Mouse (Mus musculus): ENCODE data around the gene Pcdh9. TPM values are rescaled to one million over a fixed set of nuclear protein-coding genes. Genes with fewer than 3 reads are reported as not detected.

The Pcdh9 gene
- polyA plus RNA-seq, 1 experiment = 0.18 TPM

DNA sequence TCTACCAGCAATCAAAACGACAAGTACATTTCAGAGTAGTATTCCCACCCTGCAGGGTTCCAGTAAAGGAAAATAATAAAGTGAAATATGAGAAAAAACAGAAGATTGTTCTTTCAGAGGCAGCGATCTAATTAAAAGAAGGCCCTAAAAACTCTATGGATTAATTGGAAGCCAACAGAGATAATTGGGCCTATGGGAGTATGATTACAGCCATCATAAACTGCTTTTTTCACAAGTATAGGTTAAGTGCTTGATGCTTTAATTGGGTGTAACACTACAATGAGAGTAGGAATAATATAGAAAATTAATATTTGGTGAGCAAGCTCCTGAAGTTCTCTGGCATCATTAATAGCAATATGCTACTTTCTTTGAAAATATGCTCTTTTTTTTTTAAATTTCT is 448.6 kb downstream of the Pcdh9 start:
- Histone ChIP-seq H3K27me3 (ENCODE audit: control insufficient read depth, insufficient read depth, low read length) (no peaks in the 10 kb centered on the region), H3K4me3 (ENCODE audit: control insufficient read depth, insufficient read depth, low read length) (no peak overlapping the region), H3K36me3 (ENCODE audit: control insufficient read depth, insufficient read depth, low read length) (no peaks in the 10 kb centered on the region), H3K4me1 (replicated peaks; ENCODE audit: control insufficient read depth, insufficient read depth, low read length) (no peaks in the 10 kb centered on the region), H3K27ac (ENCODE audit: control insufficient read depth, insufficient read depth, low read length) (no peak overlapping the region)
- no peak for DNase-seq
- WGBS = 81% methylated on average over 2 of the region's 2 CpGs
- no peak for TF ChIP-seq POLR2A (IDR thresholded peaks at IDR 0.05; ENCODE audit: control insufficient read depth, extremely low read depth, insufficient read depth, low read length, poor library complexity)
- no peak for TF ChIP-seq CTCF (IDR thresholded peaks at IDR 0.05; ENCODE audit: borderline replicate concordance, control insufficient read depth, extremely low read depth, insufficient read depth, low read length, poor library complexity)

DNA sequence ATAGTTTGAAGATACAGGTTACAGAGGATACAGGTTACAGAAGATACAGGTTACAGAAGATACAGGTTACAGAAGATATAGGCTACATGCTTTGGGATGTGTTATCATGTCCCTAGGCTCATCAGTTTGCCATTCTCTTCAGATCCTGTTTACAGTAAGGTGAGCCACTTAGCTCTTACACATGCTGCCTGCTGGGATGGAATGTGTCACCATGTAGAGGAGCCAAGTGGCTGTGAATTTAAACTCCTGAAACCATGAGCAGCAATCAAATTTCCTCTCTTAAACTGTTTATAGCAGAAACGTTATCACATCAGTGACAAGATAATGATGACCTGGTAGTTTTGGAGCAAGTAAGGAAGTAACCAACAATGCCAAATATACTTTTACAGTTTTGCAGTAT is 453.3 kb downstream of the Pcdh9 start:
- no peaks in the 10 kb centered on the region for H3K4me1 ChIP-seq (replicated peaks; ENCODE audit: control insufficient read depth, insufficient read depth, low read length)
- no peaks in the 10 kb centered on the region for H3K36me3 ChIP-seq (ENCODE audit: control insufficient read depth, insufficient read depth, low read length)
- no peak for DNase-seq
- TF ChIP-seq CTCF (IDR thresholded peaks at IDR 0.05; ENCODE audit: borderline replicate concordance, control insufficient read depth, extremely low read depth, insufficient read depth, low read length, poor library complexity) (no peak), POLR2A (IDR thresholded peaks at IDR 0.05; ENCODE audit: control insufficient read depth, extremely low read depth, insufficient read depth, low read length, poor library complexity) (no peak)
- no peak overlapping the region for H3K4me3 ChIP-seq (ENCODE audit: control insufficient read depth, insufficient read depth, low read length)
- no peak overlapping the region for H3K27ac ChIP-seq (ENCODE audit: control insufficient read depth, insufficient read depth, low read length)
- 69% methylated on average over 1 of the region's 1 CpGs for WGBS
- H3K27me3 ChIP-seq (ENCODE audit: control insufficient read depth, insufficient read depth, low read length) = no peaks in the 10 kb centered on the region

DNA sequence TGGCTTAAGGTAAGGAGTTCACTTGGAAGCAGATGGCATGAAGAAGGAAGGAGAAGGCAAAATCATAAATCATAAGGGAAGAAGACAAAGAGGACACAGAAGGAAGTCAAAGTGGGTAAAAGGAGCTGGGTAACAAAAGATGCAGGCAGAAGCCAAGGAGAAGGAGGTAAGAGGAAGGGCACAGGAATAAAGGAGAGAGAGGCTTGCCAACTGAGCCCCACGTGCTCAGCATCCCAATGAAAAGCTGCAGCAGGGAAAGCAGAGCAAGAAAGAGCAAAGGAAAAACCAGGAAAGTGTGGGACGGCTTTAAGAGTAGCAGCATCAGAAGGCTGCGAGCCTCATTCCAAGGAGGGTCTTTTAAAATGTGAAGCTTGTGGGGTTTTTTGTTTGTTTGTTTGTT is 473.7 kb downstream of the Pcdh9 start:
- no peaks in the 10 kb centered on the region for H3K4me1 ChIP-seq (replicated peaks; ENCODE audit: control insufficient read depth, insufficient read depth, low read length)
- no peaks in the 10 kb centered on the region for H3K36me3 ChIP-seq (ENCODE audit: control insufficient read depth, insufficient read depth, low read length)
- no peak overlapping the region for H3K4me3 ChIP-seq (ENCODE audit: control insufficient read depth, insufficient read depth, low read length)
- TF ChIP-seq CTCF (IDR thresholded peaks at IDR 0.05; ENCODE audit: borderline replicate concordance, control insufficient read depth, extremely low read depth, insufficient read depth, low read length, poor library complexity) (no peak), POLR2A (IDR thresholded peaks at IDR 0.05; ENCODE audit: control insufficient read depth, extremely low read depth, insufficient read depth, low read length, poor library complexity) (no peak)
- no peaks in the 10 kb centered on the region for H3K27me3 ChIP-seq (ENCODE audit: control insufficient read depth, insufficient read depth, low read length)
- 74% methylated on average over 3 of the region's 3 CpGs for WGBS
- no peak overlapping the region for H3K27ac ChIP-seq (ENCODE audit: control insufficient read depth, insufficient read depth, low read length)
- no peak for DNase-seq

DNA sequence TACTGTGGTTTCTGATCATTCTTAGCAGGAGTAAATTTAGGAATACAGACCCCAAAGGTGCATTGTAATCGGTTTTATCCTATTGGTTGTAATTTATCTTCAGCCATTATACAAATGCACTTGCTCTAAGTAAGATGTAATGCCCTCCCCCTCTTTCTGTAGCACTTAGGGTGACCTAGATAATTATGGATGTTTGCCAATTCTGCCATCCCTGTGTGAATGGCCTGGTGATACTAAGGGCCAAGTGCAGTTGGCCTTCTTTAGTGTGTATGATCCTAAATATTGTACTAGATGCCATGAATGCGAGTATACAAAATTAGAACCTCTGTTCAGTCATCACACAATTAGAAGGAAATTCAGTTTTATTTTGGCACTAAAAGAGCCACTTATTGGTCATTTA is 475.0 kb downstream of the Pcdh9 start:
- Histone ChIP-seq H3K27ac (ENCODE audit: control insufficient read depth, insufficient read depth, low read length) (no peak overlapping the region), H3K27me3 (ENCODE audit: control insufficient read depth, insufficient read depth, low read length) (no peaks in the 10 kb centered on the region), H3K4me1 (replicated peaks; ENCODE audit: control insufficient read depth, insufficient read depth, low read length) (no peaks in the 10 kb centered on the region), H3K4me3 (ENCODE audit: control insufficient read depth, insufficient read depth, low read length) (no peak overlapping the region), H3K36me3 (ENCODE audit: control insufficient read depth, insufficient read depth, low read length) (no peaks in the 10 kb centered on the region)
- DNase-seq = no peak
- WGBS = 92% methylated on average over 2 of the region's 2 CpGs
- TF ChIP-seq POLR2A (IDR thresholded peaks at IDR 0.05; ENCODE audit: control insufficient read depth, extremely low read depth, insufficient read depth, low read length, poor library complexity) (no peak), CTCF (IDR thresholded peaks at IDR 0.05; ENCODE audit: borderline replicate concordance, control insufficient read depth, extremely low read depth, insufficient read depth, low read length, poor library complexity) (no peak)

DNA sequence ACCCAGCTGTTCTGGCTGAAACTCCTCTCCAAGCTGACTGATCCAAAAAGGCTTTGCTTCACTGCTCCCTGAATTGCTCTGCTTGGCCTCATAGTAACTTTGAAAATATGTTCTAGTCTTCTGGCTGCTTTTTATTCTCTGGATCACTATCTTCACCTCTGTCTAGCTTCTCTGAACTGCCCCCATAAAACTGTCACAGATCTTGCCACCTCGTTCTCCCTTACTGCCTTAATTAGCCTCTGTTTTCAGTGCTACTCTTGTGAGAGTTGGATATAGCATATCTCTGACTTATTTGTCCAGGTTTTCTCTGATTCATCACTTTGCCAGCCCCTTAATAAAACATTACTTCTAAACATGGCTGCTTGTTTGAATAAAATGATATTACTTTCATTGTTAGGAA is 481.2 kb downstream of the Pcdh9 start:
- no peaks in the 10 kb centered on the region for H3K4me1 ChIP-seq (replicated peaks; ENCODE audit: control insufficient read depth, insufficient read depth, low read length)
- H3K27ac ChIP-seq (ENCODE audit: control insufficient read depth, insufficient read depth, low read length) = no peak overlapping the region
- no peaks in the 10 kb centered on the region for H3K27me3 ChIP-seq (ENCODE audit: control insufficient read depth, insufficient read depth, low read length)
- H3K36me3 ChIP-seq (ENCODE audit: control insufficient read depth, insufficient read depth, low read length) = no peaks in the 10 kb centered on the region
- 76% methylated on average over 1 of the region's 1 CpGs for WGBS
- H3K4me3 ChIP-seq (ENCODE audit: control insufficient read depth, insufficient read depth, low read length) = no peak overlapping the region
- DNase-seq = no peak
- TF ChIP-seq POLR2A (IDR thresholded peaks at IDR 0.05; ENCODE audit: control insufficient read depth, extremely low read depth, insufficient read depth, low read length, poor library complexity) = no peak
- TF ChIP-seq CTCF (IDR thresholded peaks at IDR 0.05; ENCODE audit: borderline replicate concordance, control insufficient read depth, extremely low read depth, insufficient read depth, low read length, poor library complexity) = no peak

DNA sequence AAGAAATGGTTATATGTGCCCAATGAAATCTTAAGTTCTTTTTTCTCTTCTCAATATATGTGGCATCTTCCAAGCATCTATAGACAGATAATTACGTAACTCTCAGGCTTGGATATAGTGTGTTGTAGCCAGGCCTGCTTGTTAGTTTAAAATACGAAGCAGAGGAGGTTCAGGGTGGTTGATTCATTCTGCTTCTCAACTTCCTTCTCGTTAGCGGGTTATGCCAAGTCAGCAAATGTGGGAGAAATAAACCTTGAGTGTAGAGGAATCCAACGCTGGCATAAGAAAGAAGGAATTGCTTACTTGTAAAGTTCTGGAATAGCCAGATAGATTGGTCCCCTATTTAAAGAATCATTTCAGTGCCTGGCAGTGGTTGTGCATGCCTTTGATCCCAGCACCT is 482.7 kb downstream of the Pcdh9 start:
- Histone ChIP-seq H3K4me3 (ENCODE audit: control insufficient read depth, insufficient read depth, low read length) (no peak overlapping the region), H3K36me3 (ENCODE audit: control insufficient read depth, insufficient read depth, low read length) (no peaks in the 10 kb centered on the region), H3K4me1 (replicated peaks; ENCODE audit: control insufficient read depth, insufficient read depth, low read length) (no peaks in the 10 kb centered on the region), H3K27me3 (ENCODE audit: control insufficient read depth, insufficient read depth, low read length) (no peaks in the 10 kb centered on the region), H3K27ac (ENCODE audit: control insufficient read depth, insufficient read depth, low read length) (no peak overlapping the region)
- 88% methylated on average over 5 of the region's 5 CpGs for WGBS
- TF ChIP-seq POLR2A (IDR thresholded peaks at IDR 0.05; ENCODE audit: control insufficient read depth, extremely low read depth, insufficient read depth, low read length, poor library complexity) = no peak
- DNase-seq = no peak

DNA sequence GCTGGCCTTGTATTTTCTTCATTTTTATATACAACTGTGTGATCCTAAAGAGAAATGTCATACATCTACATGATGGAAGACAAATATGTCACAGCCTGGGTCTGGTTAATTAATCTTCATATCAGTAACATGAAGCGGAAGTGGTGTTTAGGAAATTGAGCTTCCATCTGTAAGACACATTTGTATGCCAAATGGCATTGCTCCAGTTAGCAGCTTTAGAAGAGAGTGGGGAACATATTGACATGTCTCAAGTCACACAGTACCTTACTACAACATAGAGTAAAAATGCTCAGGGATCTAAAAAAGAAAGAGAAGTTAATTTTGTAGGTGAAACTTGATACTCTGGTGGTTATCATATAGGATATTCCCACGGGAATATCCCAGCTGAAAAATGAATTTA is 505.4 kb downstream of the Pcdh9 start:
- no peak for DNase-seq
- TF ChIP-seq CTCF (IDR thresholded peaks at IDR 0.05; ENCODE audit: borderline replicate concordance, control insufficient read depth, extremely low read depth, insufficient read depth, low read length, poor library complexity) (no peak), POLR2A (IDR thresholded peaks at IDR 0.05; ENCODE audit: control insufficient read depth, extremely low read depth, insufficient read depth, low read length, poor library complexity) (no peak)
- no peak overlapping the region for H3K27ac ChIP-seq (ENCODE audit: control insufficient read depth, insufficient read depth, low read length)
- 85% methylated on average over 2 of the region's 2 CpGs for WGBS
- H3K4me1 ChIP-seq (replicated peaks; ENCODE audit: control insufficient read depth, insufficient read depth, low read length) = no peaks in the 10 kb centered on the region
- H3K27me3 ChIP-seq (ENCODE audit: control insufficient read depth, insufficient read depth, low read length) = no peaks in the 10 kb centered on the region
- H3K36me3 ChIP-seq (ENCODE audit: control insufficient read depth, insufficient read depth, low read length) = no peaks in the 10 kb centered on the region
- H3K4me3 ChIP-seq (ENCODE audit: control insufficient read depth, insufficient read depth, low read length) = no peak overlapping the region

All from thymus, adult 2 months (tissue).